Mouse (Mus musculus): ENCODE data around the gene Tex261.
A peak's percentile ranks its signal among the peaks of the same experiment; 100 is the strongest.

Gene Tex261

DNA sequence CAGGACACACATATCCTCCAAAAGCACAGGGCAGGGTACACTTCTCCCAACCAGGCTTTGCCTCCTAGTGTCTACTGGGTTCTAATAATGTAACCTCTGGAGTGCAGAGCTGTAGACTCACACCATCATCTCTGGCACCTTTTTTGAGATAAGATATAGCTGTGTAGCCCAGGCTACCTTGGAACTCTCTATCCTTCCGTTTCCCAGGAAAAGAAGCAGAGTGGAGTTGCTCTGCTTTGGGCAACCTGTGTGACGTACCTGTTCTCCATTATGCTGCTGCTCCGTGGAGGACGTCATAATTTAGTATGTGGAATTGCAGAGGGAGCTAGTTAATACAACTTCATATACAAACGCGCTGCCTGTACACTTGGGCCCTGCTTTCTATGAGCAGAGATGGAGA, 13.3 kb downstream of the Tex261 start, which contains the start of gene Ankrd53:
Gene Ankrd53 (plus strand): TSS at position 301 of the 400 bp plus-strand sequence.
- no peak for DNase-seq (ENCODE audit: low spot score)

DNA sequence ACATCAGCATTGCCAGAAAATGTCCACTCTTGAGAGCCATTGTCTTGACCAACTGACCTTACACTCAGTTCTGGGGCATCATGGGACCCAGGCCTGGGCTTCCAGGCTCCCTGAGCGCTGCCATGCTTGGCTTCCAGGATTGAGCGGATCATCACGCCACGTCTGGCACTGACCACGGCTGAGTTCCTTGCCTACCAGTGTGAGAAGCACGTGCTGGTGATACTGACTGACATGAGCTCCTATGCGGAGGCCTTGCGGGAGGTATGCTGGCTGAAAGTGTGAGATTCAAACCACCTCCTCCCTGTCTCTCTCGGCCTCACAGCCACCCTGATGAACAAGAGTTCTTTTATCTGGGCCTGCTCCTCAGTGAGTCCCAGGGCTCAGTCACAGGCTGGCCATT, 19.6 kb downstream of the Tex261 start:
- no peak for DNase-seq (ENCODE audit: low spot score)

- peak; percentile 69 for DNase-seq (ENCODE audit: low spot score)
These were observed 25.4 kb downstream of the Tex261 start for GRCm38 (mm10) chr6:83750171-83750684.

GRCm38 (mm10) chr6:83749286-83749685, 26.3 kb downstream of the Tex261 start:
- no peak for DNase-seq (ENCODE audit: low spot score)

- no peak for DNase-seq (ENCODE audit: low spot score)
These were observed 30.1 kb downstream of the Tex261 start for GRCm38 (mm10) chr6:83745466-83745865.

DNA sequence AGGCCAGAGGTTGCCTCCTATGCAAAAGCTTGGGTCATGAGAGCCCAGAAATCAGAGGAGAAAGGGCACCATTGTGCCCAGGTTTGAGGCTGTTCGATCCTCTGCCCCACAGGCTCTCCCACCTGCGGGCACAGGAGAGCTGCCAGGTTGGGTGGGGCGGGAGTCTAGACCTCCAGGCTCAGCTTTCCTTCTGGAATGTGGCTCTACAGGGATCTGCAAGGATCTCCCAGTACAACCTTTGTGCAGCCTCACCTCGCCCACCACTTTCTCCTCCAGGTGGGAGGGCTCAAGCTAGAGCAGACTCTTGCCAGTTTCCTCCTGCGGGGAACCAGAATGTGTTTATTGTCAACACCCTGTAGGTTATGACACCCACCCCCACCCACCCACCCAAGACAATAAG, 31.1 kb downstream of the Tex261 start:
- DNase-seq (ENCODE audit: low spot score): no peak

DNA sequence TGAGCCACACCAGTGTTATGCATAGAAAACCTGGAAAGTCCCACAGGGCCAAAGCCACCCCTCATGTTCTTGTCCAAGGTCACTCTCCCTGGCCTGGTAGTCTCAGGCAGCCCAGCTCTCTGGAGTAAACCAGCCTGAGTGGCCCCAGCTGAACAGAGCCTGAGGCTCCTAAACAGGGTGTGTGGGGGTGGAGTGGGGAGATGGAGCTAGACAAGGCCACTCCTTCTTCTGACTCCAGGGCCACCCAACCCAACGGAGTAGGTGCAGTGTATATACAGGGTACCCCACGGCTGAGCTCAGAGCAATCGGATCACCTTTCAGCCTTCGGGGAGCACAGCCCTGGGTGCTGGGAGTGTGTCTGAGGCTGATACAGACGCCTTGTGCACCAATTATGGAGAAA, 31.5 kb downstream of the Tex261 start:
- no peak for DNase-seq (ENCODE audit: low spot score)

- no peak for DNase-seq (ENCODE audit: low spot score)
These were observed 32.4 kb downstream of the Tex261 start for GRCm38 (mm10) chr6:83743212-83743611.

GRCm38 (mm10) chr6:83742761-83743160, 32.9 kb downstream of the Tex261 start, which contains the start of gene Atp6v1b1:
TSS of gene Atp6v1b1 (plus strand) at chr6:83742990.
- no peak for DNase-seq (ENCODE audit: low spot score)

- no peak for DNase-seq (ENCODE audit: low spot score)
These were observed 37.0 kb downstream of the Tex261 start for GRCm38 (mm10) chr6:83738596-83738995.

DNA sequence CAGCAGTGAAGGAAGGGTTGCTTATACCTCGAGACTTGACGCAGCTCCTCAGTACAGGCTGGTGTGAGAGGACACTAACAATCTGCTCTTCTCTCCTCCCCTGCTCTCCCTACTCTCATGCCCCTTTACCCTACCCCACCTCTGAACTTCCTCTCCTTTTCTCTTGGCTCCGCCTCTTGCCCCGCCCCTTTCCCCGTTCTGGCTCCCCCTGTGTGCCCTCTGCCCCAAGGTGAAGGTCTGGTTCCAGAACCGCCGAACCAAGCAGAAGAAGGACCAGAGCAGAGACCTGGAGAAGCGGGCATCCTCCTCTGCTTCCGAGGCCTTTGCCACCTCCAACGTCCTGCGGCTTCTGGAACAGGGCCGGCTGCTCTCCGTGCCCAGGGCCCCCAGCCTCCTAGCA, 38.3 kb downstream of the Tex261 start:
- no peak for DNase-seq (ENCODE audit: low spot score)

- peak; percentile 64 for DNase-seq (ENCODE audit: low spot score)
These were observed 44.5 kb downstream of the Tex261 start for GRCm38 (mm10) chr6:83731128-83731527.

DNA sequence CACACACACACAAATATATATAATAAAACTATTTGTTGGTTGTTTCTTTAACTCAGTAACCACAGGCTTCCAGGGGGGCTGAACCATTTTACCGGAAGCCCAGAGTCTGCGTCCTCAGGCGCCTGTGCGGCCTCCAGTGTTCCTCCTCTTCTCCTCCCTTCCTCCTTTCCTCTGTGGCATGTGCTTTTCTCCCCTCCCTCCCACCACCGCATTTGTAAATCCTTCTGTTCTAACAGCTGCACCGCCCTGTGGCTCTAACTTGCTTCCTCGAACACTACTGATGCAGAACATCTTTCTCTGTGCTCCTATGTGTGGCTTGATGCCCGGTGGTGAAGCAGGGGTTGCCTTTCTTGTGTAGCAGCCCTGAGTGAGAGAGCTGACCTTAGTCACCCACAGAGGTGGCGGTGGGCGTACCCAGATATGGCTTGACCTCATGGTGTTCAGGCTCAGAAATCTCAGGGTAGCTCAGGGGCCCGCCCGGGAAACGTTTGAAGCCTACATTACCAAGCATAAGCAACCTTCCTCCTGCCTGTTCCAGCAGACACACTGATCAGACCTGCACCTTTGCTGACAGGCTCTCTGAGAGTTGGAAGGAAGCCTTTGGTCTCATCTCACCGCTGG, 46.2 kb downstream of the Tex261 start:
- DNase-seq (ENCODE audit: low spot score): no peak

- no peak for DNase-seq (ENCODE audit: low spot score)
These were observed 47.1 kb downstream of the Tex261 start for GRCm38 (mm10) chr6:83728488-83728887.

- DNase-seq (ENCODE audit: low spot score): no peak
These were observed 48.4 kb downstream of the Tex261 start for GRCm38 (mm10) chr6:83727178-83727577.

DNA sequence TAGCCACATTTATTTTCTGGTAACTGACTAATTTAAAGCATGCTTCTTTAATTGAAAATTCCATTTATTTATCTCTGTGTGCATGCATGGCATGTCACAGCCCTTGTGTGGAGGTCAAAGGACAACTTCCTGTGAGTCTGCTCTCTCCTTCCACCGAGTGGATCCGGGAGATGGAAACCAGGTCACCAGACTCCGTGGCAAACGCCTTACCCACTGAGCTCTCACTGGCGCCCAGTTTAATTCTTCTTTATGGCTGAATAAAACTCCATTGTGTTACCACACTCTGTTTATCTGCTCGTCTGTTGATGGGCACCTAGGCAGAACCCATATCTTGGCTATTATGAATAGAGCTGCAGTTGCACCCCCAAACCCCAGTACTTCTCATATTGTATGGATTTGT, 53.1 kb downstream of the Tex261 start:
- DNase-seq (ENCODE audit: low spot score): no peak
